Mouse (Mus musculus) myocyte (in vitro differentiated cells): ENCODE results near the gene Fabp2. TPM values are rescaled to one million over a fixed set of nuclear protein-coding genes. Genes with fewer than 3 reads are reported as not detected.
"Not testable (repeated sequence)": the region's sequence is repeated elsewhere in the genome, so short reads cannot be mapped to it uniquely, and the experiment has no call there.

Experiments used
- H3K27me3 ChIP-seq: one replicate; pipeline ENCODE4 v1.6.1; 2011; ENCODE audit not compliant: control insufficient read depth, insufficient read depth, insufficient read length
- H3K36me3 ChIP-seq: one replicate; pipeline ENCODE4 v1.6.1; 2011; ENCODE audit not compliant: control insufficient read depth, insufficient read depth
- H3K4me2 ChIP-seq: one replicate; pipeline ENCODE4 v1.6.1; 2011; ENCODE audit warnings: low read depth, control low read depth
- H3K4me3 ChIP-seq: one replicate; pipeline ENCODE4 v1.5.1; 2011; ENCODE audit warnings: mild to moderate bottlenecking, control low read depth, moderate library complexity
- H3K79me2 ChIP-seq: one replicate; pipeline ENCODE4 v1.6.1; 2011; ENCODE audit not compliant: control insufficient read depth, insufficient read depth
- H3ac ChIP-seq: one replicate; pipeline ENCODE4 v1.6.1; 2011; ENCODE audit not compliant: control insufficient read depth, insufficient read length
- CEBPB ChIP-seq: IDR thresholded peaks from 2 replicates; pipeline ENCODE4 v1.6.1; 2011; ENCODE audit warnings: mild to moderate bottlenecking, moderate library complexity; ENCODE audit not compliant: poor library complexity, insufficient read depth, severe bottlenecking
- E2F4 ChIP-seq: IDR thresholded peaks from one replicate; pipeline ENCODE4 v1.6.1; 2011; ENCODE audit warnings: mild to moderate bottlenecking, control low read depth, moderate library complexity; ENCODE audit not compliant: insufficient read depth
- MAX ChIP-seq: IDR thresholded peaks from one replicate; pipeline ENCODE4 v1.6.1; 2011; ENCODE audit warnings: low read depth, mild to moderate bottlenecking, control low read depth
- MYOD1 ChIP-seq, 3 experiments: IDR thresholded peaks; one replicate each; pipeline ENCODE4 v1.6.1; 2011; ENCODE audit warnings: control low read depth in 2 of 3, low read depth in 2 of 3, mild to moderate bottlenecking in 2 of 3, moderate library complexity in 1 of 3; ENCODE audit not compliant: insufficient read length in 2 of 3, control insufficient read depth in 1 of 3
- MYOG ChIP-seq, 3 experiments: IDR thresholded peaks; one replicate each; pipeline ENCODE4 v1.6.1; 2011; ENCODE audit warnings: control low read depth in 2 of 3, low read depth in 2 of 3, mild to moderate bottlenecking in 2 of 3; ENCODE audit not compliant: insufficient read length in 2 of 3, control insufficient read depth in 1 of 3, insufficient read depth in 1 of 3
- POLR2A ChIP-seq: IDR thresholded peaks from one replicate; pipeline ENCODE4 v1.6.1; 2011; ENCODE audit warnings: low read depth, mild to moderate bottlenecking, control low read depth, moderate library complexity; ENCODE audit not compliant: insufficient read length
- POLR2AphosphoS2 ChIP-seq: IDR thresholded peaks from one replicate; pipeline ENCODE4 v1.6.1; 2011; ENCODE audit warnings: low read depth, control low read depth; ENCODE audit not compliant: insufficient read length
- REST ChIP-seq: IDR thresholded peaks from one replicate; pipeline ENCODE4 v1.6.1; 2011; ENCODE audit warnings: mild to moderate bottlenecking, control low read depth, moderate library complexity; ENCODE audit not compliant: insufficient read depth, insufficient read length
- SRF ChIP-seq: IDR thresholded peaks from one replicate; pipeline ENCODE4 v1.6.1; 2011; ENCODE audit warnings: low read depth; ENCODE audit not compliant: control insufficient read depth, insufficient read length
- TCF12 ChIP-seq: IDR thresholded peaks from one replicate; pipeline ENCODE4 v1.6.1; 2011; ENCODE audit warnings: mild to moderate bottlenecking, control low read depth; ENCODE audit not compliant: poor library complexity, insufficient read depth, severe bottlenecking
- TCF3 ChIP-seq: IDR thresholded peaks from one replicate; pipeline ENCODE4 v1.6.1; 2011; ENCODE audit warnings: low read depth, control low read depth; ENCODE audit not compliant: insufficient read length
- USF1 ChIP-seq: IDR thresholded peaks from one replicate; pipeline ENCODE4 v1.6.1; 2011; ENCODE audit warnings: low read depth, mild to moderate bottlenecking, control low read depth, moderate library complexity
- polyA plus RNA-seq: library from polyadenylated mRNA; unstranded; fragments of >200 nt; fragmentation: generic; extraction: Trizol; gene quantifications from one replicate; pipeline ENCODE4 v1.2.1, GENCODE M21; 2012; ENCODE audit warnings: missing spikeins

The Fabp2 gene
- polyA plus RNA-seq, 1 experiment = not detected

- Histone ChIP-seq H3K4me2 (peak within 1 kb of the TSS; percentile 89), H3K27me3 (no peaks in the 10 kb centered on the region), H3ac (peak within 1 kb of the TSS; percentile 12), H3K36me3 (no peaks in the 10 kb centered on the region), H3K79me2 (peaks cover 12% of the 10 kb centered on the region), H3K4me3 (peak within 1 kb of the TSS; percentile 84)
- TF ChIP-seq TCF12 (no peak), POLR2AphosphoS2 (peak; percentile 67), MYOG (IDR thresholded peaks at IDR 0.05; ENCODE audit: control insufficient read depth in 1 of 3, insufficient read depth in 1 of 3, insufficient read length in 2 of 3, low read depth in 2 of 3) (peak in 1 of 3 experiments; percentile 5)
These were observed 29.4 kb downstream of the Fabp2 start, which contains the start of gene 1810037I17Rik for GRCm38 (mm10) chr3:122924009-122924914. TSS of gene 1810037I17Rik (plus strand) at chr3:122924203.

GRCm38 (mm10) chr3:122929723-122930122 lies 34.9 kb downstream of the Fabp2 start:
- TF ChIP-seq MYOG (IDR thresholded peaks at IDR 0.05; ENCODE audit: control insufficient read depth in 1 of 3, insufficient read depth in 1 of 3, insufficient read length in 2 of 3, low read depth in 2 of 3) (no peak), TCF12 (no peak), SRF (no peak), REST (no peak), USF1 (no peak), POLR2A (no peak), MAX (no peak), CEBPB (no peak), E2F4 (no peak), MYOD1 (IDR thresholded peaks at IDR 0.05; ENCODE audit: control insufficient read depth in 1 of 3, insufficient read length in 2 of 3, low read depth in 2 of 3) (no peak), TCF3 (no peak), POLR2AphosphoS2 (no peak)
- Histone ChIP-seq H3ac (no peak overlapping the region), H3K36me3 (peaks cover 12% of the 10 kb centered on the region), H3K4me3 (no peak overlapping the region), H3K27me3 (no peaks in the 10 kb centered on the region), H3K79me2 (peaks cover 9% of the 10 kb centered on the region), H3K4me2 (no peak overlapping the region)

GRCm38 (mm10) chr3:122932466-122932865 lies 37.6 kb downstream of the Fabp2 start:
- no peak overlapping the region for H3ac ChIP-seq
- TF ChIP-seq MYOD1 (IDR thresholded peaks at IDR 0.05; ENCODE audit: control insufficient read depth in 1 of 3, insufficient read length in 2 of 3, low read depth in 2 of 3) = no peak
- TF ChIP-seq MAX = no peak
- TF ChIP-seq USF1 = no peak
- no peak for TF ChIP-seq TCF3
- no peak for TF ChIP-seq POLR2A

GRCm38 (mm10) chr3:122937176-122937575 lies 42.3 kb downstream of the Fabp2 start:
- not testable (repeated sequence) for H3ac ChIP-seq, H3K79me2 ChIP-seq, H3K27me3 ChIP-seq, H3K4me2 ChIP-seq, H3K4me3 ChIP-seq
- H3K36me3 ChIP-seq = peaks cover 15% of the 10 kb centered on the region

More at GRCm38 (mm10) chr3:122932466-122932865, 37.6 kb downstream of the Fabp2 start:
- Histone ChIP-seq H3K79me2 (no peaks in the 10 kb centered on the region), H3K4me2 (no peak overlapping the region), H3K4me3 (no peak overlapping the region), H3K27me3 (no peaks in the 10 kb centered on the region), H3K36me3 (peaks cover 15% of the 10 kb centered on the region)

GRCm38 (mm10) chr3:122939215-122939614 lies 44.3 kb downstream of the Fabp2 start:
- Histone ChIP-seq H3K4me3 (no peak overlapping the region), H3K79me2 (no peaks in the 10 kb centered on the region), H3K36me3 (peaks cover 9% of the 10 kb centered on the region), H3ac (no peak overlapping the region), H3K27me3 (no peaks in the 10 kb centered on the region), H3K4me2 (no peak overlapping the region)
- TF ChIP-seq CEBPB = no peak
- TF ChIP-seq POLR2AphosphoS2 = no peak
- TF ChIP-seq TCF3 = no peak
- no peak for TF ChIP-seq MYOG (IDR thresholded peaks at IDR 0.05; ENCODE audit: control insufficient read depth in 1 of 3, insufficient read depth in 1 of 3, insufficient read length in 2 of 3, low read depth in 2 of 3)
- no peak for TF ChIP-seq TCF12
- no peak for TF ChIP-seq E2F4
- no peak for TF ChIP-seq REST
- no peak for TF ChIP-seq SRF
- TF ChIP-seq POLR2A = no peak
- TF ChIP-seq MYOD1 (IDR thresholded peaks at IDR 0.05; ENCODE audit: control insufficient read depth in 1 of 3, insufficient read length in 2 of 3, low read depth in 2 of 3) = no peak
- TF ChIP-seq USF1 = no peak
